Mouse (Mus musculus): ENCODE data around the gene Ankrd11. TPM values are rescaled to one million over a fixed set of nuclear protein-coding genes. Genes with fewer than 3 reads are reported as not detected.
A peak's percentile ranks its signal among the peaks of the same experiment; 100 is the strongest.

Ankrd11 gene
- total RNA-seq (2014; fragmentation: Nextera tagmentation) (115 and 128 TPM in 2 replicates), total RNA-seq (2017) (51.5 and 57.3 TPM in 2 replicates), polyA plus RNA-seq (2012) (90.7 and 96.3 TPM in 2 replicates)

DNA sequence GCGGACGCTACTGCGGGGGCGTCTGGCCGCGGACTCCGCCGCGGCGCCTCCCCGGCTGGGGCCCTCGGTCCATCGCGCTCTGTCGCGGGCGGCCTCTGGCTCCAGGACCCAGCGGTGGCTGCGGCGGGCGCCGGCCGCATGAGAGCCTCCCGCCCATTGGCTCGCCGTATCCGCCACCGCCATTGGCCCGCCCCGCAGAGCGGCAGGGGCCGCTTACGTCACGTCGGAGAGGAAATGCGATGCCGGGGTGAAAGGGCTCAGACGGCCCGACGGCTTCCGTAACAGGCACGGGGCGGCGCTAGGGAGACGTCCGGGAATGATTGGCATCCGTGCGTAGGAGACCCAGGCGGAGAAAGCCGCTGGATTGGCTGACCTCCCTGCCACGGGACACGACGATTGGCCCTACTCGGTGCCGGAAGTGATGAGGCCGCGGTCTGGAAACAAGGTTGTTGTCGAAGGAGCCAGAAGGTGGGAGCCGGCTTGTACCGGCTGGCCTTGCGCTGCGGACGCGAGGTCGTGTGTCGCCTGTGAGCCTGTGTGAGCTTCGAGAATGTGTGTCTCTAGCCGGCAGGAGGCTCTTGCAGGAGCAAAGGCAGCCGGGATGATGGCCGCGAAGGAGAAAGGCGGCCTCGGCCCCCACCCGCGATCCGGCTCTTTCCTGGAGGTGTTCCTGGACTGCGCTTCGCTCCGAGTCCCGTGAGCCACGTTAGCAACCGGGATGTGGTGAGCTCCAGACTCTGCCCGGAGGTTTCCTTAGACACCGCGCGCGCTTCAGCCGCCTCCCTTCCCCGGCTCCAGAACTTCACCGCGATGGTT is at the start of gene Ankrd11:
Gene Ankrd11 (minus strand): TSS at position 120 of the 816 bp plus-strand sequence.
- Histone ChIP-seq H3K9me3 (replicated peaks) (peaks cover 5% of the 10 kb centered on the region; the same call in 1 of the 2 replicates), H3K27me3 (ENCODE audit: insufficient read depth, low read length) (no peaks in the 10 kb centered on the region), H3K4me3 (ENCODE audit: low read depth, low read length) (peak within 1 kb of the TSS; percentile 87), H3K4me1 (ENCODE audit: insufficient read depth, low read depth, low read length) (peaks cover 37% of the 10 kb centered on the region), H3K36me3 (replicated peaks) (peaks cover 27% of the 10 kb centered on the region)
- ATAC-seq (ENCODE audit: extremely low read depth, insufficient number of reproducible peaks, low FRiP score, poor library complexity, severe bottlenecking) (peak; percentile 99), DNase-seq (ENCODE audit: low spot score) (peak; percentile 97)
- TF ChIP-seq GATA2 (IDR thresholded peaks at IDR 0.05; ENCODE audit: borderline replicate concordance, low read depth, low read length): no peak
- TF ChIP-seq POLR2AphosphoS5 (IDR thresholded peaks at IDR 0.05; ENCODE audit: insufficient replicate concordance, low read depth, low read length): peak; percentile 30; the same call in 1 of the 2 replicates
- no peak for TF ChIP-seq CTCF (IDR thresholded peaks at IDR 0.05; ENCODE audit: low read depth, low read length)

DNA sequence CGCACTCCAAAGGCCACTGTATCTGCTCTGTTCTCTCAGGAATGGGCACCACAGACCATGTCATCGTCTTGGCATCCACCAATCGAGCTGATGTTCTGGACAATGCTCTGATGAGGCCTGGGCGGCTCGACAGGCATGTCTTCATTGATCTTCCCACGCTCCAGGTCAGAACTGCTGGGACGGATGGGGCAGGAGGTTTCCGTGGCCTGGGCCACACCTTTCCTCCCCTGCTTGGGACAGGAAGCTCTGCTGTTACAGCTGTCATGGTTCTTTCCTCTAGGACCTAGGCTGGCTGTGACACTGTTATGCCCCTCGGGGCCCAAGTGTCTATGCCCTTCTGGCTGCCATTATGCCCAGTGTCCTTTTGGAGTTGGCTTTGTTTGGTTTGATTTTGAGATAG is 45.2 kb upstream of the Ankrd11 start:
- ATAC-seq (ENCODE audit: extremely low read depth, insufficient number of reproducible peaks, low FRiP score, poor library complexity, severe bottlenecking): no peak
- TF ChIP-seq GATA2 (IDR thresholded peaks at IDR 0.05; ENCODE audit: borderline replicate concordance, low read depth, low read length): no peak
- TF ChIP-seq TAL1 (conservative IDR thresholded peaks at IDR 0.05; ENCODE audit: low read depth, low read length): no peak
- no peak for TF ChIP-seq CTCF (IDR thresholded peaks at IDR 0.05; ENCODE audit: low read depth, low read length)
- TF ChIP-seq POLR2AphosphoS5 (IDR thresholded peaks at IDR 0.05; ENCODE audit: insufficient replicate concordance, low read depth, low read length): no peak
- no peak for TF ChIP-seq GATA1 (IDR thresholded peaks at IDR 0.05; ENCODE audit: borderline replicate concordance, low read length)
- peaks cover 98% of the 10 kb centered on the region for H3K36me3 ChIP-seq (replicated peaks)

DNA sequence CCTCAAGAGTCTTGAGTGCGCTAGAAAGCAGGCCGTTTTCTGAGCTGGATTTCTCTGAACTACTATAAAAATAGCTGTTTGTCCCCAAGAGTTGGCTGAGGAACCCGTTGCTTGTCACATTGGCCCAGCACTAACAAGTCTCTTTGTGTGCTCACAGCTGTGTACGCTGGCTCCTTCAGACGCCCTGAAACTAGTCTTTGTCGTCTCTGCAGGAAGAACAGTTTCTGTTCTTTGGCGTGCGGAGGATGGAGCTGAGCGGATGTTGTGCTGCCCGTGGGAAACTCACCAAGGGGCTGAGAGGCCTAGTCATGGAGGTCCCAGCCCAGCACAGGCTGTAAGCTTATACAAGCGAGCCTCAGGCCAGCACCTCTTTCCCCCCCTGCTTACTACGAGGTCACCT is 41.5 kb upstream of the Ankrd11 start:
- H3K36me3 ChIP-seq (replicated peaks): peaks cover 95% of the 10 kb centered on the region
- no peak for ATAC-seq (ENCODE audit: extremely low read depth, insufficient number of reproducible peaks, low FRiP score, poor library complexity, severe bottlenecking)
- no peaks in the 10 kb centered on the region for H3K4me1 ChIP-seq (ENCODE audit: insufficient read depth, low read depth, low read length)
- H3K27me3 ChIP-seq (ENCODE audit: insufficient read depth, low read length): no peaks in the 10 kb centered on the region
- H3K4me3 ChIP-seq (ENCODE audit: low read depth, low read length): no peak overlapping the region
- TF ChIP-seq GATA2 (IDR thresholded peaks at IDR 0.05; ENCODE audit: borderline replicate concordance, low read depth, low read length) (no peak), GATA1 (IDR thresholded peaks at IDR 0.05; ENCODE audit: borderline replicate concordance, low read length) (no peak), CTCF (IDR thresholded peaks at IDR 0.05; ENCODE audit: low read depth, low read length) (no peak), POLR2AphosphoS5 (IDR thresholded peaks at IDR 0.05; ENCODE audit: insufficient replicate concordance, low read depth, low read length) (no peak), TAL1 (conservative IDR thresholded peaks at IDR 0.05; ENCODE audit: low read depth, low read length) (no peak)
- DNase-seq (ENCODE audit: low spot score): no peak
- no peaks in the 10 kb centered on the region for H3K9me3 ChIP-seq (replicated peaks)

More for the DNA sequence above, 45.2 kb upstream of the Ankrd11 start:
- no peaks in the 10 kb centered on the region for H3K27me3 ChIP-seq (ENCODE audit: insufficient read depth, low read length)
- DNase-seq (ENCODE audit: low spot score): no peak
- H3K4me1 ChIP-seq (ENCODE audit: insufficient read depth, low read depth, low read length): no peaks in the 10 kb centered on the region
- no peaks in the 10 kb centered on the region for H3K9me3 ChIP-seq (replicated peaks)
- H3K4me3 ChIP-seq (ENCODE audit: low read depth, low read length): no peak overlapping the region

DNA sequence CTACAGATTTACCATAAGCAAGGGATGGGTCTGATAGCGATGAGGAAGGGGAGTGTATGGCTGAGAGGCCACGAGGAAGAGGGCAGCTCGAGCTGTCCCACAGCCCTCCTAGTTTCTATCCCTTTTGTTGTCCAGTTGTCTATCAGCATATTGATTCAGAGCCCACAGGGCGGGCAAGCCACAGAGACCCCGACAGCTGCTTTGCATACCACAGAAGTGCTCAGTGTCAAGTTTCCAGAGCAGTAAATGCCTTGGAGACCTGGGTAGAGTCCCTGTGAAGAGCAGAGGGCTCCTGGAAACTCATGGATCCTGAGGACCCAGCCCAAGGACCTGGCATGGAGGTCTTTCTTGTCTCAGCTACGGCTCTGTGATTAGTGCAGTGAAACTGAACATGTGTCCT is 40.9 kb upstream of the Ankrd11 start:
- Histone ChIP-seq H3K27me3 (ENCODE audit: insufficient read depth, low read length) (no peaks in the 10 kb centered on the region), H3K9me3 (replicated peaks) (no peaks in the 10 kb centered on the region), H3K4me1 (ENCODE audit: insufficient read depth, low read depth, low read length) (no peaks in the 10 kb centered on the region), H3K36me3 (replicated peaks) (peaks cover 94% of the 10 kb centered on the region), H3K4me3 (ENCODE audit: low read depth, low read length) (no peak overlapping the region)
- ATAC-seq (ENCODE audit: extremely low read depth, insufficient number of reproducible peaks, low FRiP score, poor library complexity, severe bottlenecking) (no peak), DNase-seq (ENCODE audit: low spot score) (no peak)
- no peak for TF ChIP-seq GATA1 (IDR thresholded peaks at IDR 0.05; ENCODE audit: borderline replicate concordance, low read length)

DNA sequence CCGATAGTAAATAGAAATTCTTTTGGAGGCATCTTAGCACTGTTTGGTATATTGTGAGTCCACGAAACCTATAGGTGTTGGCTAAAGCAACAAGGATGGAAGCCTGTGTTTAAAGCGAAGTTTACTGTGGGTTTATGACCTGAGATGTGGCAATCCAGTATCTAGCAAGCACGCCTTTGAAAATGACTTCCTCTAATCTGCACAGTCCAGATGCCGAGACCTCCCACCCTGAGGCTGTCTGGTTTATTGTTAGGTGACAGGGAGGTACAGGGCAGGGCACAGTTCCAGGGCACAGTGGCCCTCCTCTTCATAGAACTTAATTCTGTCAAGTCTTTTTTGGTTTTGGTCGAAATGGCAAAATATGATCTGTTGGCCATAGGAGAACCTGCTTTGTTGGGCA is 35.1 kb upstream of the Ankrd11 start:
- peaks cover 8% of the 10 kb centered on the region; the same call in 1 of the 2 replicates for H3K4me1 ChIP-seq (ENCODE audit: insufficient read depth, low read depth, low read length)
- no peak for DNase-seq (ENCODE audit: low spot score)
- H3K27me3 ChIP-seq (ENCODE audit: insufficient read depth, low read length): no peaks in the 10 kb centered on the region
- TF ChIP-seq CTCF (IDR thresholded peaks at IDR 0.05; ENCODE audit: low read depth, low read length) (no peak), TAL1 (conservative IDR thresholded peaks at IDR 0.05; ENCODE audit: low read depth, low read length) (no peak), GATA1 (IDR thresholded peaks at IDR 0.05; ENCODE audit: borderline replicate concordance, low read length) (no peak), GATA2 (IDR thresholded peaks at IDR 0.05; ENCODE audit: borderline replicate concordance, low read depth, low read length) (no peak), POLR2AphosphoS5 (IDR thresholded peaks at IDR 0.05; ENCODE audit: insufficient replicate concordance, low read depth, low read length) (no peak)
- peaks cover 96% of the 10 kb centered on the region for H3K36me3 ChIP-seq (replicated peaks)
- ATAC-seq (ENCODE audit: extremely low read depth, insufficient number of reproducible peaks, low FRiP score, poor library complexity, severe bottlenecking): no peak
- no peak overlapping the region for H3K4me3 ChIP-seq (ENCODE audit: low read depth, low read length)
- H3K9me3 ChIP-seq (replicated peaks): no peaks in the 10 kb centered on the region

DNA sequence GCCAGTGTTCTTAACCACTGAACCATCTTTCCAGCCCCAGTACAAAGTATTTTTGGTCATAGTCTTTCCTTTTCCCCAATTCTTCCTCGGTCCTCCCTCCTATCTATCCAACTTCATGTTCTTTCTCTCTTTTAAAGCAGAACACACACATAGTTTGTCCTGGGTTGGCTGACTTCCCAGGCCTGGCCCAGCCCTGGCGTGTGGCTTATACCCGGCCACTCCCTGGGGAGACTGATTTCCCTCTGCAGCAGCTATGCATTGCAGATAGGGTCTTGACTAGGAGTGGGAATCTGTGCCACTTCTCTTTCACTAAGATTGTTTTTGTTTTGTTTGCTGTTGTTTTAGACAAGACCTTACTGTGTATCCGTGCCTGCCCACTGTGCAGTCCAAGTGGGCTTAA is 29.1 kb upstream of the Ankrd11 start:
- TF ChIP-seq TAL1 (conservative IDR thresholded peaks at IDR 0.05; ENCODE audit: low read depth, low read length) (no peak), POLR2AphosphoS5 (IDR thresholded peaks at IDR 0.05; ENCODE audit: insufficient replicate concordance, low read depth, low read length) (no peak)
- H3K27me3 ChIP-seq (ENCODE audit: insufficient read depth, low read length): no peaks in the 10 kb centered on the region
- H3K36me3 ChIP-seq (replicated peaks): peaks cover 90% of the 10 kb centered on the region
- no peak for DNase-seq (ENCODE audit: low spot score)
- peaks cover 12% of the 10 kb centered on the region for H3K4me1 ChIP-seq (ENCODE audit: insufficient read depth, low read depth, low read length)
- H3K4me3 ChIP-seq (ENCODE audit: low read depth, low read length): no peak overlapping the region
- H3K9me3 ChIP-seq (replicated peaks): no peaks in the 10 kb centered on the region
- no peak for ATAC-seq (ENCODE audit: extremely low read depth, insufficient number of reproducible peaks, low FRiP score, poor library complexity, severe bottlenecking)

All from G1E (cell line).